Mouse (Mus musculus) heart, postnatal 0 days (tissue): ENCODE measurements around the gene 2410004B18Rik. TPM values are rescaled to one million over a fixed set of nuclear protein-coding genes. Genes with fewer than 3 reads are reported as not detected.

ENCODE experiments used
- ATAC-seq: fragments of 200-750 bp; cut with Nextera tagmentation; 2 replicates; pipeline ENCODE4 v1.8.0; 2017; ENCODE audit warnings: low read depth, moderate number of reproducible peaks, moderate library complexity; ENCODE audit not compliant: insufficient read depth
- DNase-seq: peaks from one replicate; pipeline ENCODE4 v3.0.0-alpha.2; 2016; ENCODE audit warnings: low spot score
- H3K27ac ChIP-seq: fragments of 300-500 bp; sonication (generic); 2 replicates; pipeline ENCODE4 v1.5.1; 2014; ENCODE audit warnings: low read depth, mild to moderate bottlenecking
- H3K27me3 ChIP-seq: fragments of 300-500 bp; sonication (generic); 2 replicates; pipeline ENCODE4 v1.6.1; 2014; ENCODE audit warnings: low read length, mixed read lengths; ENCODE audit not compliant: control insufficient read depth, insufficient read depth
- H3K36me3 ChIP-seq: fragments of 300-500 bp; sonication (generic); replicated peaks from 2 replicates; pipeline ENCODE4 v1.6.1; 2014; ENCODE audit warnings: low read length, mixed read lengths; ENCODE audit not compliant: control insufficient read depth, insufficient read depth
- H3K4me1 ChIP-seq: fragments of 300-500 bp; sonication (generic); 2 replicates; pipeline ENCODE4 v1.6.1; 2014; ENCODE audit warnings: antibody characterized with exemption; ENCODE audit not compliant: control insufficient read depth, insufficient read depth
- H3K4me2 ChIP-seq: fragments of 300-500 bp; sonication (generic); 2 replicates; pipeline ENCODE4 v1.6.1; 2014; ENCODE audit warnings: low read depth, mild to moderate bottlenecking, low read length, moderate library complexity
- H3K4me3 ChIP-seq: fragments of 300-500 bp; sonication (generic); 2 replicates; pipeline ENCODE4 v1.5.1; 2014; ENCODE audit warnings: low read depth, low read length
- H3K9ac ChIP-seq: fragments of 300-500 bp; sonication (generic); replicated peaks from 2 replicates; pipeline ENCODE4 v1.6.1; 2014; ENCODE audit warnings: low read depth, low read length, mixed read lengths
- H3K9me3 ChIP-seq: fragments of 300-500 bp; sonication (generic); replicated peaks from 2 replicates; pipeline ENCODE4 v1.6.1; 2016; ENCODE audit warnings: low read length; ENCODE audit not compliant: control insufficient read depth
- CTCF ChIP-seq: IDR thresholded peaks from 2 replicates; pipeline ENCODE4 v1.5.1; 2016; ENCODE audit warnings: antibody characterized with exemption, control low read depth, low read depth
- EP300 ChIP-seq: IDR thresholded peaks from 2 replicates; pipeline ENCODE4 v1.6.1; 2016; ENCODE audit warnings: antibody characterized with exemption, low read depth
- WGBS: fragments of 180-500 bp; shearing (Covaris S2); extraction: QIAGEN DNeasy Blood & Tissue Kit; methylation state at CpG from one replicate; pipeline ENCODE4 v1.1.7; 2014; 5-methylcytosine and 5-hydroxymethylcytosine counted together
- polyA plus RNA-seq: library from polyadenylated mRNA; unstranded; fragments of >200 nt; fragmentation: Nextera tagmentation; extraction: Ambion mirVana; gene quantifications from 2 replicates; pipeline ENCODE4 v1.2.1, GENCODE M21; 2015
- total RNA-seq: library from RNA; depleted of rRNA; stranded (reverse); fragments of >200 nt; gene quantifications from 2 replicates; pipeline ENCODE4 v1.2.3, GENCODE M21; 2014; ENCODE audit warnings: low replicate concordance

Gene 2410004B18Rik
- total and polyA plus RNA-seq, 2 experiments from 2014 or later: 12.3 to 35.9 TPM

- no peak for TF ChIP-seq CTCF
- TF ChIP-seq EP300: peak; percentile 88
- ATAC-seq: peak; percentile 74
These were observed 29.0 kb downstream of the 2410004B18Rik start for GRCm38 (mm10) chr3:145966806-145967205.

DNA sequence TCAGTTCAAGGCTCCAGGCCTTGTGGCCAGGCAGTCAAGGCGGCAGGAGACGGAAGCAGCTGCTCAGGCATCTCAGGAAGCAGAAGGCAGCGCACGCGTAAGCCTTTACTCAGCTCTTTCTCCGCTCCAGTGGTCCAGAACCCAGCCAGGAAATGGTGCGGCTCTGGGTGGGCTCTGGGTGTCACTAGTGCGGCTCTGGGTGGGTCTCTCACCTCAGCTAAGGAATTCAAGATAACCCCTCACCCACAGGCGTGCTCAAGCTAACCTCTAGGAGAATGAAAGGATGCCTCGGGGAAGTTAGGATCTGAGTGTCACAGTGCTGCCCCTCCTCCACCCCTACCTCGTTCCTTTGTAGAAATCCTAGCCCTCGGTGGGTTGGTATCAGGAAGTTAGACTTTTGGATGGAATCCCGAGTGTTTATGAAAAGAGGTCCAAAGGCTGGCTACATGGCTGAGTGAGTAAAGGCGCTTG lies 31.3 kb downstream of the 2410004B18Rik start:
- Histone ChIP-seq H3K36me3 (no peaks in the 10 kb centered on the region), H3K27ac (peak overlapping the region; percentile 47; the same call in 1 of the 2 replicates), H3K4me1 (peaks cover 36% of the 10 kb centered on the region), H3K9ac (no peak overlapping the region), H3K27me3 (no peaks in the 10 kb centered on the region), H3K4me3 (no peak overlapping the region), H3K9me3 (peaks cover 2% of the 10 kb centered on the region; the same call in 1 of the 2 replicates), H3K4me2 (peak overlapping the region; percentile 6; the same call in 1 of the 2 replicates)
- ATAC-seq (no peak), DNase-seq (no peak)
- TF ChIP-seq EP300 (no peak), CTCF (no peak)
- 46% methylated on average over 14 of the region's 14 CpGs for WGBS

More at GRCm38 (mm10) chr3:145966806-145967205, 29.0 kb downstream of the 2410004B18Rik start:
- WGBS: 33% methylated on average over 5 of the region's 5 CpGs
- Histone ChIP-seq H3K27me3 (no peaks in the 10 kb centered on the region), H3K4me1 (peaks cover 44% of the 10 kb centered on the region), H3K9me3 (no peaks in the 10 kb centered on the region), H3K4me3 (no peak overlapping the region), H3K36me3 (no peaks in the 10 kb centered on the region), H3K4me2 (no peak overlapping the region), H3K27ac (peak overlapping the region; percentile 96), H3K9ac (no peak overlapping the region)
- DNase-seq: peak; percentile 89

DNA sequence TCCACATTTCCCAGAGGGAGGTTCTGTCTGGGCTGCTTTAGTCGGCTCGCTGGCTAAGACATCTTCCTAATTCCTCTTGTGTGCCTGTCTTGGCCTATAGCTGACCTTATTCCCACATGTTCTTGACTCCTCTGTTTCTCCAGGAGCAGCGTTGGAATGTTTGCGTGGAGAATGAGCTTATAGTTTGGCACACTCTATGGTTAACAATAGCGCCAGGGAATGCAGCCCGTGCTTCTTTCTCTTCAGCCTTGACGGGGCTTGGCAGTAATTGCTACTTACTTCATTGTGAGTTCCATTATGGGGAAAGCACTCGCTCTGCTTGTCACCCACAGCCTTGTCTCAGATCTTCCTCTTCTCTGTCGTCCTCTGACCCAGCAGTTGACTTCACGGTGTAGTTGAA lies 33.7 kb downstream of the 2410004B18Rik start:
- Histone ChIP-seq H3K9ac (no peak overlapping the region), H3K4me3 (no peak overlapping the region), H3K9me3 (peaks cover 10% of the 10 kb centered on the region; the same call in 1 of the 2 replicates), H3K4me1 (peaks cover 22% of the 10 kb centered on the region), H3K27me3 (no peaks in the 10 kb centered on the region), H3K4me2 (no peak overlapping the region), H3K36me3 (no peaks in the 10 kb centered on the region), H3K27ac (peak overlapping the region; percentile 77)
- no peak for DNase-seq
- whole genome bisulfite sequencing: 33% methylated on average over 10 of the region's 10 CpGs
- no peak for ATAC-seq
- TF ChIP-seq CTCF (no peak), EP300 (no peak)

DNA sequence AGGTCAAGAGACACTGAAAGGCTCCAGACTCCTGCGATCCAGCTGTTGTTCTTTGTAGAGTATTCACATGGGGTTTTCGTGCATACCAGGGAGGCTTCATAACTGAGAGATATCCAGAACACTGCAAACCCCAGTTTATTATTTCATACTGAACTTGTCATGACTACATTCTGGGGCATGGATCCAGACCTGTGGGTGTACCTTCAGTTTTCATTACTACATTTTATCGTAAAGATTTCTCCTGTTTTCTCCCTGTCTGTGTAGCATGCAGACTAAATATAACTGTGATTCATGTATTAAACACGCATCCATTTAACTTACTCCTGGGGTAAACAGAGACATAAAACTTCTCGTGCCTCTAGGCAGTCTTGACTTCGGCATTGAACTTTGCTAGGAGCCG lies 37.2 kb downstream of the 2410004B18Rik start:
- 80% methylated on average over 7 of the region's 7 CpGs for WGBS
- DNase-seq: no peak
- no peak overlapping the region for H3K4me2 ChIP-seq
- H3K9me3 ChIP-seq: peaks cover 10% of the 10 kb centered on the region; the same call in 1 of the 2 replicates
- H3K4me3 ChIP-seq: no peak overlapping the region
- peaks cover 13% of the 10 kb centered on the region for H3K4me1 ChIP-seq
- TF ChIP-seq EP300 (no peak), CTCF (no peak)
- no peak overlapping the region for H3K27ac ChIP-seq
- no peaks in the 10 kb centered on the region for H3K36me3 ChIP-seq
- H3K9ac ChIP-seq: no peak overlapping the region
- no peaks in the 10 kb centered on the region for H3K27me3 ChIP-seq
- ATAC-seq: no peak

GRCm38 (mm10) chr3:145985333-145985925 lies 47.6 kb downstream of the 2410004B18Rik start:
- no peak overlapping the region for H3K27ac ChIP-seq
- WGBS: 59% methylated on average over 7 of the region's 7 CpGs
- no peak for ATAC-seq
- H3K4me1 ChIP-seq: peaks cover 7% of the 10 kb centered on the region; the same call in 1 of the 2 replicates
- no peak overlapping the region for H3K9ac ChIP-seq
- 0 out of 2 replicates have a peak, but pooled peaks cover 6% of the 10 kb centered on the region for H3K27me3 ChIP-seq
- no peak for DNase-seq
- H3K9me3 ChIP-seq: no peaks in the 10 kb centered on the region
- TF ChIP-seq EP300: no peak
- no peak for TF ChIP-seq CTCF
- H3K4me2 ChIP-seq: no peak overlapping the region
- no peak overlapping the region for H3K4me3 ChIP-seq
- no peaks in the 10 kb centered on the region for H3K36me3 ChIP-seq
